Mouse (Mus musculus): ENCODE measurements around the gene Pacs2.

DNA sequence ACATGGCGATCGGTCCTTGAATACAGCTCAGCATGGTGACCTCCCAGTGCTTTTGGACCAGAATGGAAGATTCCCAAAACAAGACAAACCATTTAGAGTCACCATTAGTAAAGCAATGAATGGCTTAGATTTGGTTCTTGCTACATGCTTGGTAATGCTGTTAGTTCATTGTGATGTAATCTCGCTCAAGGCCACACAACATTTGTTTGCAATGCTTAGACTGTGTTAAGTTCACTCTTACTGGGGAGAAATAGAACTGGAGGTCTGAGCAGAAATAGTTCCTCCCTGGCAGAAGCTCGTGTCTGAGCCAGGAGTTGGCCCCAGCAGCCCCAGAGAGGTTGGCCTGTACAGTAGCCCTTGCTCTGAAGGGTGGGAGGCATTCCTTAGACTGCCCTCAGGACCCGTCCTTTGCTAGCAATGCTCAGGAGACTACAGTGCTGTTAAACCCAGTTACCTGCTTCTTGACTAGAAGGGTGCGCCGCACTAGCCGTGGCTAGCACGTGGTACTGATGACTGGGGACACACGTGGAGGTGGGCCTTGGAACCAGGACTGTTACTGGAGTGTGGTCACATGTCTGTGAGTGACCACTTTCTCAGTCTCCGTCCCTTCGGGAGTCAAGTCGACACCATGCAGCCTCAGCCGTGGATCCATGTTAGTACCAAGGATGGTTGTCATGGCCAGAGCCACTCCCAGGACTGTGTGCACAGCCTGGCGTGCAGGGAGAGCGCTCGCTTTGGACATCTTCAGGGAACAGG, 94.4 kb downstream of the Pacs2 start:
- no peak for TF ChIP-seq POLR2A (IDR thresholded peaks at IDR 0.05; ENCODE audit: insufficient read depth, low read depth, low read length)
- TF ChIP-seq EP300 (IDR thresholded peaks at IDR 0.05; ENCODE audit: insufficient read depth, low read depth, low read length), result no peak
- no peak for TF ChIP-seq CTCF (IDR thresholded peaks at IDR 0.05)
